Mouse (Mus musculus) right cerebral cortex, adult 18-20 months (tissue): ENCODE results near the gene Rpl9.

Experiments
- DNase-seq: peaks from one replicate; pipeline ENCODE4 v3.0.0; 2022; ENCODE audit warnings: mixed read lengths

The Rpl9 gene

DNA sequence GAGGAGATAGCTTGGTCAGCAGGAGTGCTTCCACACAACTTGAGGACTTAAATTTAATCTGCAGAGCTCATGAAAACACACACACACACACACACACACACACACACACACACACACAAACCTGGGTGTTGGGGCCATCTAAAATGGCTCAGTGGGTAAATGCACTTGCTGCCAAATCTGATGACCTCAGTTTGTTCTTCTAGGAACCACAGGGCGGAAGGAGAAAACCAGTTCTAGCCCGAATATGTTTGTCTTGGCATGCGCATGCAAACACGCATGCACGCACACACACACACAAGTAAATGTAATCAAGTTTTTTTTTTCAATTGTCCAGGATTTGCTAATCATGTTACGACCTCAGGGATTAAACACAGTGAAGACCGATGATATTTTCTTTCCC lies 19.7 kb downstream of the Rpl9 start:
- DNase-seq, result no peak

DNA sequence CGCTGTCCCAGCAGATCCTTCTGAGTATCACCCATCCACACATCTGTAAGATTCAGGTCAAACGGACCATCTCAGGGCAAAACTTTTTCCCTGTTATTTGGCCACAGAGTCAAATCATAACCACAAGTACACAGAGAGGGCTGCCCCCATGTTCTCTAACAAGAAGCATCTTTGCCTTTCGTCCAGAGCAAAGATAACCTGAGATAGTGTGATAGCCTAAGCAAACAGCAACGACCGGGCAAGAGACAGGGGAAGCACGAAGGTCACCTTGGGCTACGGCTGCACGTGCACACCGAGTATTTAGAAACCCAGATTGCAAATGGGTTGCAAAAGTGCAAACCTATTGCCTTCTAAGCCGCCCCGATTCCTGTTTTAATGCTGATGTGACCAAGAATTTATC lies 23.4 kb downstream of the Rpl9 start:
- DNase-seq, result no peak

GRCm38 (mm10) chr5:65357771-65358170 lies 33.5 kb downstream of the Rpl9 start:
- no peak for DNase-seq

- no peak for DNase-seq
Observed at GRCm38 (mm10) chr5:65356851-65357250, 34.4 kb downstream of the Rpl9 start.

- no peak for DNase-seq
Observed at GRCm38 (mm10) chr5:65354985-65355384, 36.3 kb downstream of the Rpl9 start.

DNA sequence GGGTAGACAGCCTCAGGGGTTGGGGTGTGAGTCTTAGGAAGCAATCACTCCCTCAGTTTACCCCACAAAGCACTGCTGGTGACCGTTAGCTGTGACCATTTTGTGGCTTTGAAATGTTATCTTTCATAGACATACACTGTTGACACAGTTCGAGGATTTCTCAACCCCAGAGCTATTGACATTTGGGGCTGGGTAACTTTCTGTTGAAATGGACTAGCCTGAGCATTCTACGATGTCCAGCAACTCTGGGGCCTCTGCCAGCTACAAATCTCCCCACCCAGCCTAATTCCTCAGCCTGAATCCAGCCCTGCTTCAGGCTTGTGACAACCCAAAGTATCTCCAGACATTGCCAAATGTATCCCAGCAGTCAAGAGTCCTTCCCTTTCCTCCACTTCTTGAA lies 37.1 kb downstream of the Rpl9 start:
- no peak for DNase-seq

GRCm38 (mm10) chr5:65350508-65350907 lies 40.7 kb downstream of the Rpl9 start:
- no peak for DNase-seq

GRCm38 (mm10) chr5:65348168-65348567 lies 43.1 kb downstream of the Rpl9 start, which contains the start of gene Klb:
Gene Klb (plus strand): TSS chr5:65348314.
- DNase-seq, result no peak

- no peak for DNase-seq
Observed at GRCm38 (mm10) chr5:65340167-65340566, 51.1 kb downstream of the Rpl9 start.

DNA sequence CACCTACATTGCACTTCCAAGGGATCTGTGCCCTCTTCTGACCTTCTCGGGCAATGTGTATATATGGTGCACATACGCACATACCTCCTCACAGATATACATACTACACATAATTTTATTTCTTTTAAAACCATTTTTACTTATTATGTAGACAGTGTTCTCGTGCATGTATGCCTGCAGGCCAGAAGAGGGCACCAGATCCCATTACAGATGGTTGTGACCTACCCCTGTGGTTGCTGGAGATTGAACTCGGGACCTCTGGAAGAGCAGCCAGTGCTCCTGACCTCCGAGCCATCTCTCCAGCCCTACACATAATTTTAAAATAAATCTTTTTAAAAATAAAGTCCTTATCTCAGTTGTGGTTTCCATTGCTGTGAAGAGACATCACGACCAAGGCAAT lies 52.9 kb downstream of the Rpl9 start:
- DNase-seq, result no peak
